Mouse (Mus musculus): ENCODE data around the gene Negr1.
"Not testable (repeated sequence)": the region's sequence is repeated elsewhere in the genome, so short reads cannot be mapped to it uniquely, and the experiment has no call there.

Negr1 gene

DNA sequence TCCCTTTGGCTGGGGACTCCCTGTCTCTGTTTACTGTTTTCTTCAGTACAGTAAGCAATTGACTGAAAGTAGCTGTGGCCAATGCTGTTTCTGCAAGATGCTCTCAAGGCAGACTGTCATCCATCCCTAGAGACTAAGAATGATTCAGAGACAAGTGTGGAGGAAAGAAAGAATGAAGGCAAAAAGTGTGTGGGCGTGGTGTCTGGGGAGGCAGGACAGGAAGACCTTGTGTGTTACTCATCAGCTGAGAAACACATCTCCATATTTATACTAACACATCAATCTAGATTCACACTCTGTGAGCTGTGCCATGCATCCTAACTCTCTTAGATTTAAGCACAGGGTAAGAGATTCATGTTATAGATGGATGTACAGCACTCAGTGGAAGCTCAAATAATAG, 431.2 kb downstream of the Negr1 start:
- no peak for DNase-seq (ENCODE audit: low spot score in 2 of 2)

DNA sequence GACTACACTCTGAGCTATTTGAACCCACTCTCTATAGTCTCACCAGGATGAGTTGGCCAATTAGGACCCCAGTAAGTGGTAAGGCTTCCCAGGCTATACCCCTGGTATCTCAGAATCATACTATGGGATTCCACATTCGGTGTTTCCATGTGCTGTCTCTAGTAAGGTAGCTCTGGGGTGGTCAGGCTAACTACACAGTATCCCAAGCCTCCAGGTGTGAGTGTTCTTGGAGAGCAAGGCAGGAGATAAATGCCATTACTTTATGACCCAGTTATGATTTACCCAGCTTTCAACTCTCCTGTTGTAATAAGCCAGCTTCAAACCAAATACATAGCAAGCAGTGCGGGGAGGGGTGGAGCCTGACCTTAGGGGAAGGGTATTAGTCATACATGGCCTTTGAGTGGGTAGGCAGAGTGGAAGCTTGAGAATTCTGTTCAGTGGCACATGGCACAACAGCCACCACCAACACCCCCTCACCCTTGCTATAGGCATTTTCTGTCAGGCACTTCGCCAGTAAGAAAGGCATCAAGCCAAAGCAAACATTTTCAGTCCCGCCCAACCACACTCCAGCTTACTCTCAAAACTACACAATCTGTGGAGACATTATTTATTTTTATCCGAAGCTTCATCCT, 437.7 kb downstream of the Negr1 start:
- no peak for DNase-seq (ENCODE audit: low spot score in 2 of 2)

DNA sequence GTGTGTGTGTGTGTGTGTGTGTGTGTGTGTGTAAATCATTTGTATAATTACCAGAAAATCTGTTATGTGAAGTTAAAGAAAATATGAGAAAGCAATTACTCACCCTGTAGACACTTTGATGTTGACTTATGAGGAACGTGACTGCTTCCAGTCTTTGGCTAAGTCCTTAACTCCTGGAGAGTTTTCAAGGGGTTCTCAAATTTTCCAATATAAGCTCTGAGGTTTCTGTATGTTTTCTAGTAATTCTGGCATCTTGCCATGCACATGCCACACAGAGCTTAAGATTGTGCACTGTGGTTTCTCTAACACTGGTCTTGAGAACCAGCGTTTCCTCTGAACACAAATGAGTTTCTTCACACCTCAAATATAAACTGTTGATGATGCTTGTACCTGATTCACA, 460.0 kb downstream of the Negr1 start:
- no peak for DNase-seq (ENCODE audit: low spot score in 2 of 2)

DNA sequence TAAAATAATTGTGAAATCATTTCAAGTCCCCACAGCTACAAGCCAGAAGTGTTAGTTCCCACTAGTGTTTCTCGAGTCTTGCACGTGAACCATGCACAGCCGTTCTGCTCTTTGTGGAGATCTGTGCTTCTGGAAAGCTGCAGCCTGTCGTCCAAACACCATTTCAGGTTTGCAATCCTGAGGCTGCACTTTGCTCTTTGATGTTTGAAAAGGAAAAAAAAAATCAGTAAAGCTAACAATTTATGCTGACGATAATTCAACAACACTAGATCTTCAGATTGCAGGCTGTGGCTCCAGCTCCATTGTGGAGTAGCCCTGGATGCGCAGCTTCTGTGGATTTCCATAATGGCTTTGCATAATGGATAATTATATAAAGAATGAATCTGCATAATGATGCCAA, 463.0 kb downstream of the Negr1 start:
- no peak for DNase-seq (ENCODE audit: low spot score in 2 of 2)

DNA sequence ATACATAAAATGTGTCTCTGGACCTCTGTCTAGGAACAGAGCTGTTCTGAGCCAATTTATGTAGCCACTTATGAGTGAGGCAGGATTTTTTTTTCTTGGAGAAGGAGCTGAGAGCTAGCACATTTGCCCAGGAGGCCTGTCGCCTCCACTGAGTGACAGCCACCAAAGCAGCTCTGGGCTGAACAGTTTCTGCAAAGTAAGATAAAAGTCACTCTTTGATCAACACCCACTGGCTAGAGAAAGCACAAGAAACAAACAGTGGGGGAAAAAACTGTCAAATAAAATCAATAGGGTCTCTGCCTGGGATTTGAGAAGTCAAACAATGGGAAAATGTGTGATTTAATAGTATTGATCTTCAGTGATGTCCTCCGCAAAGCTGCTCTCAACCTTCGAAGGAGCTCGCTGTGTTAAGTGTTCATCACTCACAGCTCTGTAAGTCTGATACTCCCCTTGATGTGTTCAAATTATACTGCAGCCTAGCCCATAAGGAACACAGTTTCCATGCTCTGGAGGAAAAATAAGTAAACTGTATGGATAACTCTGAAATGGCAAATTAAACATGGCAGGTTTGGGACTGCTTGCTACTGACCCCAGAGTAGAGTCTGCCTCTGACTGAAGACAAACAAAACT, 470.0 kb downstream of the Negr1 start:
- DNase-seq (ENCODE audit: low spot score in 2 of 2): no peak

- DNase-seq (ENCODE audit: low spot score in 2 of 2): no peak
Measured at GRCm38 (mm10) chr3:157036016-157036415, 474.4 kb downstream of the Negr1 start.

- no peak for DNase-seq (ENCODE audit: low spot score in 2 of 2)
Measured at GRCm38 (mm10) chr3:157036568-157036967, 475.0 kb downstream of the Negr1 start.

DNA sequence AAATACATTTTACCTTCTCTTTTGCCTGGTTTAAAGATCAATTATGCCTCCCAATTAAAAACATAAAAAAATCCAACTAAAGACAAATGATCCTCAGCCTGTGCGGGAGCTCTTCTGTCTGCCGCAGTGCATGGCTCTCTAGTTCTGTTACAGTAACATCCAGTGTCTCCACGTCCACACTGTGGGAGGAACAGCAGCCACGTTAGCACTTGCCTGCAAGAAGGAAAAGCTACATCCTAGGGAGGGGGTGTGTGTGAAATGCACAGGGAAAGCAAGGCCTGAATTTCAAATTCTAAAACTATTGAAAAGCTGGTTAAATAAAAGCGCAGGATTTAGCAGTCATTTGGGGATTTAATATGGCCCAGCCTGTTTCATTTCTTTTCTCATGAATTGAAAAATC, 479.0 kb downstream of the Negr1 start:
- no peak for DNase-seq (ENCODE audit: low spot score in 2 of 2)

DNA sequence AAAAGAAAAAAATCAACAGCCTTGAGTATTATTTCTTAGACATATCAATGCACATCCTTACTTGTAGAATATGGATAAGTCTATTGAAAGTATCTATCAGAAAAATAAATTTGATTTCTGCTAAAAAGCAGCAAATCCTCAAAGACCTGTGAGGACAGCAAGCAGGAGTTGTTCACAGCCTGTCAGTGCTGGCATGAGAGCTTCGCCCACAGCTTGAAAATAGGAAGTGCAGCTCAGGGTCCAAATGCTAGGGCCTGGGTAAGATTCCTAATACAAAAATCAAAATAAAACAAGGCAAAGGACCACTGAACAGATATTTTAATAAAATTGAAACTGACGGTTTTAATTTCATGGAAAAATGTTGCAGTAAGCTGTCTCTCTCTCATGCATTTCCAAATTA, 483.0 kb downstream of the Negr1 start:
- no peak for DNase-seq (ENCODE audit: low spot score in 2 of 2)

DNA sequence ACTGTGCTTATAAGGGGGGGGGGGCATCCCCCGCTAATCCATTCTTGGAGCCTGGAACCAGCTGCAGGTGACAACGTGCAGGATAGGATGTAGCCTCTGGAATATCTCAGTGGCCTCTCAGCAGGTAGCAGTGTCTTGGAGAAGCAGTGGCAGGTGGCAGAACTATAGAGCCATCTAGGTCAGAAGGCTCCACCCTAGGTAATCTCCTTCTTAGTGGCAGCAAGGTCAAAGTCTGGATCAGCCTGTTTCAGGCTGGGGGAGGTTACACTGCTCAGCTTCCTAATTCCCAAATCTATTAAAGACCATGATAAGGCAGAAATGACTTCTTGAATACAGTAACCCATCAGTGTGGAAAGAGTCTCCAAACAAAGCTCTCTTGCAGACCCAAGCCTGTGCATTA, 502.8 kb downstream of the Negr1 start:
- not testable (repeated sequence) for DNase-seq (ENCODE audit: low spot score in 2 of 2)

GRCm38 (mm10) chr3:157066331-157066730, 504.7 kb downstream of the Negr1 start:
- no peak for DNase-seq (ENCODE audit: low spot score in 2 of 2)

GRCm38 (mm10) chr3:157079250-157079965, 517.8 kb downstream of the Negr1 start:
- DNase-seq (ENCODE audit: low spot score in 2 of 2): no peak

DNA sequence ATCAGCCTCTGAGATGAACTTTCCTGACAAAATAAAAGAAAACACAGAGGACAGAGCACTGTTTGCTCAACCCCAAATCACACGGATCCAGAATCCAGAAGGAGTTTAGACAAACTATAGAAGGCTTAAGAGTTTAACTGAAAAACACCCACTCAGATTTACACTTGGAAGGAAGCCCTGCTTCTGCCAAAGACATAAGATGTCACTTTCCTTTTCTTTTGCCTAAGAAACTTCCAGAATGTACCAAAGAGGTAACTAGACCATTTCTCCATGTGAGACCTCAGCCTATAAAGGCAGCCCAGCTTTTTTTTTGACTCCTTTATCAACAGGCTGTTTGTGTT, 518.3 kb downstream of the Negr1 start:
- DNase-seq (ENCODE audit: low spot score in 2 of 2): no peak

DNA sequence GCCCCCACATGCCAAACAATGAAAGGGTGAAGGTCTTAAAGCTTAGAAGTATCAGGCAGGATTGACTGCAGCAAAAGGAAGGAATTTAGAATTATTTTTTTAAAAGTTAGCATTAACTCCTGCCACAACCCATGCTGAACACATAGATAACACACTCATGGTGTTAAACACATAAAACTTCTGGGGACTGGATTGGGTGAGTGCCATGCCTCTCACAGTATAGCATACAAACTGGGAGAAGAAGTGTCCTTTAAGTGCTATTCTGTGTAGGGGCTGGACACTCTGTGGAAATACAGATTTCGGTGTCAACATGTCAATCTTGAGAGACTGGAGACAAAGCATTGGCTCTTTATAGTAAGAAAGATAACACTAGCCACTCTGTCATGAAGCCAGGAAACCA, 519.0 kb downstream of the Negr1 start:
- no peak for DNase-seq (ENCODE audit: low spot score in 2 of 2)

DNA sequence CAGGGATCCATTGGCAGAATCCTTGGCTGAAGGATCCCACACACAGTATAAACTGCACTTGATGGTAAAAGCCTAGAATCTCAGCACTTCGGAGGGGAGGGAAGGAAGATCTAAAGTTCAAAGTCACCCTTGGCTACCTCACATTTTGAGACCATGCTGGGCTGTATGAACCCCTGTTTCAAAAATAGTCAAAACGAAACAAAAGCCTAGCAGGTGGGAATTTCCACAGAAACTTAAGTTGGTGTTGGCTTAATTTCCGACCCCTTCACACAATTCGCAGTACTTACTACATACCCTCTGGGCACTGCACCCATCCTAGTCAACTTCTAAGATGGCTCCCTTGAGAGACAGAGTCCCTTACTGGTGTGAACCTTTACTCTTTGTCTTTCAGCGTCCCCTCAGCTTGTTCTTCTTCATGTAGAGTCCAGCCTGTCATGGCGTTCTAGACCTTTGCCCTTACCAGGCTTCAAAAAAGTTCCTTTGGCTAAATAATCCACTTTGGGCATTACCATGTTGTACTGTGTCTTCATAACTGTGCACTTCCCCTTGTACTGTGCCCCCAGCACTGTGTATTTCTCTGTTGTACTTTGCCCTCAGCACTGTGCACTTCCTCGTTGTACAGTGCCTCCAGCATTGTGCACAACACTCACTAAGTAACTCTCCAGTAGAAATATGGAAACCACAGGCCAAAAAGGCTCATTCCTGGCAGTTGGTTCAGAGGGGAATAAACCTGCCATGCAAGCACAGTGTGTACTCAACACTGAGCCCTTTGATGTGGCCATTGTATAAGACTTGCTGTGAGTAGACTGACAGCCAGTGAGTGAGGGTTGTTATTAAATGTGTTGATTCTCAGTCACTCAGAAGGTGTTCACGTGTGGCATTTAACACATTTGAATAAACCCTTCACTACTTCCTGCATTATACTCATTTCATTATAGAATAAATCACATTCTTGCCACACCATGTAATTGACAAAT, 521.5 kb downstream of the Negr1 start:
- DNase-seq (ENCODE audit: low spot score in 2 of 2): no peak

- no peak for DNase-seq (ENCODE audit: low spot score in 2 of 2)
Measured at GRCm38 (mm10) chr3:157085180-157085579, 523.6 kb downstream of the Negr1 start.

- no peak for DNase-seq (ENCODE audit: low spot score in 2 of 2)
Measured at GRCm38 (mm10) chr3:157090051-157090450, 528.5 kb downstream of the Negr1 start.

DNA sequence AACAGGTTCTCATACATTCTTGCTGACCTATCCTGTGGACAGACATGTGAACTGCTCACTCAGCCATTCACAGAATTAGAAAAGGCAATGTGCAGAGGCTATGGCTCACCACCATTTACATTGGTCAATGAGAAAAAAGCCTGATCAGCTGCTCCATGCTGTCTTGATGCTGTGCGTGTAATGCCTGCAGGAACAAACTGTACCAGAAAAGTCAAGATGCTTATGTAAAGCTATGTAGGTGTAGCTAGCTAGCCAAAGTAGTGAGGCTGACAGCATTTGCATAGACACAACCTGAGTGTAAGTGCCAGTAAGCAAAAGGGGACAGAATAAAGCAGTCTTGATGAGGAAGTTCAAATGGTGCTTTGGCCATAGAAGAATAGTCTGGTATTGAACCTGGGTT, 534.7 kb downstream of the Negr1 start:
- DNase-seq (ENCODE audit: low spot score in 2 of 2): no peak

GRCm38 (mm10) chr3:157097514-157097913, 535.9 kb downstream of the Negr1 start:
- no peak for DNase-seq (ENCODE audit: low spot score in 2 of 2)

- DNase-seq (ENCODE audit: low spot score in 2 of 2): no peak
Measured at GRCm38 (mm10) chr3:157098417-157098816, 536.8 kb downstream of the Negr1 start.

DNA sequence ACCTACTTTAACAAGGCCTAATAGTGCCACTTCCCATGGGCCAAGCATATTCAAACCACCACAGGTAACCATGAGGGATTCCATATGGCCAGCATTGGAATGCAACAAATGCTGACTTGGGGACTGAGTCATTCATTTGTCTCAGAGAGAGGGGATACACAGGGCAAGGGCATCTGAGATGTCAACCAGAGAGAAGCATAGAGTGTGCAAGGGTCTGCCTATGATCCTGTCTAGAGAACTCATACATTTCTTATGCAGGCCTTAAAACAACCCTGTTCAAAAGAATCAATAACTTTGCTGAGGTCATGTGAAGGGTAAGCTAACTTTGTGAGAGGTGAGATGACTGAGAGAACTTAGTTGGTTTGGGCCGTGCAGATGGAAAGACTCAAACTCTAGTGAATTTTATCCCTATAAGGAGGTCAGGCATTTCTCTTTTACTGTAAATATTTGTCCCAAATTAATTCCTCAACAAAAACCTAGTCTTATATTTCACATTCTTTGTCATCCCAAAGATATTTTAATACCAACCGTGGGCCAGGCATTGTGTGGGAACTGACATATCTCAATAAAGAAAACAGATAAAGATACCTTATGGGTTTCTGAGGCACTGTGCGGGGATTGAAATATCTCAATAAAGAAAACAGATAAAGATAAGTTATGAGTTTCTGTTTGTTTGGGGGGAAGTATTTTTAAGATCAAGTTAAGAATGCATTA, 543.4 kb downstream of the Negr1 start:
- DNase-seq (ENCODE audit: low spot score in 2 of 2): no peak
